Mouse (Mus musculus) 416B (cell line): Measurements from ENCODE around the gene Ublcp1.

Source experiments
- DNase-seq: peaks from one replicate; pipeline ENCODE4 v3.0.0; 2011; ENCODE audit warnings: low read depth

Ublcp1 gene

GRCm38 (mm10) chr11:44470432-44471336, at the start of gene Ublcp1:
TSS of gene Ublcp1 (minus strand) at chr11:44470498.
- DNase-seq = no peak

- no peak for DNase-seq
Measured at GRCm38 (mm10) chr11:44519096-44519949, 49.0 kb upstream of the Ublcp1 start.

GRCm38 (mm10) chr11:44518281-44519095, 48.2 kb upstream of the Ublcp1 start, which contains the start of gene Rnf145:
TSS of gene Rnf145 (plus strand) at chr11:44518964.
- DNase-seq = peak; percentile 28

DNA sequence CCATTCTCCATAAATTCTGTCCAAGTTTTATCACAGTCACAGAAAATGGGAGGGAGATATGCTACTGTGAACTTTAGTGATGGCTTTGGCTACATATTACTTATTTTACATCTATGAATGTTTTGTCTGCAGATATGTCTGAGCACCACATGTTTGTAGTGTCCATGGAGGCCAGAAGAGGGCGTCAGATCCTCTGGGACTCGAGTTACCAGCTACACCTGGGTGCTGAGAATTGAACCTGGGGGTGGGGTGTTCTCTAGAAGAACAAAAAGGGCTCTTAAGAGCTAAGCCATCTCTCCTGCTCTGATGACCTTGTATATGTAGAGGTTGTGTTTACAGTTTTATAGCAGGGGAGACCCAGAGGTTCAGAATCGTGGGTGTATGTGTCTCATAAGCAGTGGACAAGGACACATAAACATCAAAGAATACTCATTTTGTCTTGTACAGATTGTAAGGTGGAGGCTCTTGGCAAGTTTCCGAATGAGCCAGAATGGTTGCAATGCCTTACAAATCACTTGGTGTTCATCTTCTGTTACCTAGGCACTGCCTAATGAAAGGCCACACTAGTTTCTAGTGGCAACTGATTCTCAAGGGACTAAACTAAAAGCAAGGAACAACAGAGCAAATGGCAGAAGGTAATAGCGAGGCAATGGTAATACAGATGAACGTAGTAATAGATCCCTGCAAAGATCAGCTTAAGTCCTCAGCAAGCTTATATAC, 47.4 kb upstream of the Ublcp1 start:
- DNase-seq = peak; percentile 13

DNA sequence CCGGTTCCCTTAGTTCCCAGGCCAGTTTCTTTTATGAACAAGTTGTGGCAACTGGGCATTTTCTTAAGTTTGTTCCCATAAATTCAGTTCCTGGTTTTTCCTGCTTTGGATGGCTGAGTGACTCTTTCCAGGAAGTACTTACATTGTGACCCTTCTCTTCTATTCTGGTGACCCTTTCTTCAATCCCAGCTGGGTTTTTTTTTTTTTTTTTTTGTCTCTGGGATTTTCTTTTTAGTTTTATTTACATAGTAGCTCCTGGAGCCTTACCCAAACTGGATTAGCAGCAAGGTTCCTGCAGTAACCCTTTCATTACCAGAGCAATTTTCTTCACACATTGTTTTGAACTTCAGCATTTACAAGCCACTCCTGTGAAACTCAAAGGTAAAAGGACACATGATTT, 46.1 kb upstream of the Ublcp1 start:
- no peak for DNase-seq

DNA sequence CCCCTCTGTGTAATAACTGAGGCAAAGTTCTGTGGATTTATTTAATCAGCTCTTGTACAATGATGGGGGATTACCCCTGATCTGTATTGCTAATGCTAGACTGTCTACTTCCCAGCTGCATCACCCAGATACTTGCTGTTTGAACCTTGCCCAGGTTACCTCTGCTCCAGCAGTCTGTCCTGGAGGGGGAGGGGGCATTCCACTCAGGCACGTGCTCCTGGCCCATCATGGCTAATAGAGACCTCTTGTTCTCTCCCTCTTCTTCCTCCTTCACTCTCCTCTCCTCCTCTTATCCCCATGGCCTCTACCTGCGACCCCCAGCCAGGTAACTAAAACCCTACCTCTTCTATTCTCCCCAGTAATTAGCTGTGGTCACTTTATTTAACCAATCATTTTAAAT, 44.4 kb upstream of the Ublcp1 start:
- no peak for DNase-seq

GRCm38 (mm10) chr11:44513026-44513422, 42.7 kb upstream of the Ublcp1 start:
- DNase-seq = no peak

GRCm38 (mm10) chr11:44512044-44513025, 42.0 kb upstream of the Ublcp1 start:
- DNase-seq = no peak

GRCm38 (mm10) chr11:44510371-44510770, 40.1 kb upstream of the Ublcp1 start:
- DNase-seq = no peak

DNA sequence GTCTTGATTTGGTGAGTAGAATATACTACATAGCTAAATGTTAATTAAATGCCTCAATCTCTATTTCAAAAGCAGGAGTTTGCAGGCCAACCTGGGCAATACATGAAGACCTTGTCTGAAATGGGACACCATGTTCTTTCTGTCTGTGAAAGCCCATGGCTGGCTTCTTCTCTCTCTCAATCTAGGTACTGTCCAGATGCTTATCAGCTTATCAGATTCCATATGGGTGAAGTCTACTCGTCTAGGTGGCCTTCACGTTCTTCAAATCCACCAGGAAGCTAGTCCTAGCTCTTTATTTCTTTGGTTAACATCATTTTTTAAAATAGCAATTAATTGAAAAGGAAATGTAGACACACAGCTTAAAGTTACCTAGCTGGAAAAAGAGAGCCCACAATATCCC, 39.6 kb upstream of the Ublcp1 start:
- DNase-seq = no peak

GRCm38 (mm10) chr11:44508876-44509275, 38.6 kb upstream of the Ublcp1 start:
- no peak for DNase-seq

GRCm38 (mm10) chr11:44504761-44505160, 34.5 kb upstream of the Ublcp1 start:
- DNase-seq = no peak

DNA sequence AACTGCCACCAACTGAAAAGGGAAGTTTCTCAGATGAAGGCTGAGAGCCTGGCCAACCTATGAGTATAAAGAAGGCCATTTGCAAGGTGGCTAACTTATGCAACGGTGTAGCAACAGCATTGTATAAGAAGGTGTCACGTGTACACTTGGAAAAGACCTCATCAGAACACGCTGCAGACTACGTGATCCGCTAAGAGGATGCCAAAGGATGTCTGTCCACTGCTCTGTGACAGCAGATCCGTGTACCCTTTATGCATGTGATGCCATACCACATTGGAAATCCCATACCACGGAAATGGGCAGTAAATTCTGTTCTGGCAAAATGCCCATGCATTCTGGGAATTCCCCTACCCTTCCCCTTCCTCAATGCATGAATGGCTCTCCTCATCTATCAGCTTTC, 33.8 kb upstream of the Ublcp1 start:
- DNase-seq = no peak

DNA sequence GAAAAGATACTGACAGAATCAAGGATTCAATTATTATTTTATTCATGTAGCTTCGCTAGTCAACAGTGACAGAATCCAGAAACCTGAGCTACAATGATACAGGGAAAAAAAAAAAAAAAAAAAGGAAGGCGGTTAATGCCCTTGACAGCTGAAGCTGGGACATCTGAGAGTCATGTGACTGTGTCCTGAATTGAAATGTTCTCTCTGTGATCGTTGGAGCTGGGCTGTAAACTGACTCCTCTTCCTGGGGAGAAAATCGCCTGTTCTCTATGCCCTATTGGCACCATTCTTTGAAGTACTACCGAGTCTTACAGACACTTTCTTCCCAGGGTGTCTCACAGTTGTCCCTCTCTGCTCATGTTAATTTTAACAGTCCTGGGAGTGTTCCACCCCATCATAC, 32.6 kb upstream of the Ublcp1 start:
- no peak for DNase-seq

DNA sequence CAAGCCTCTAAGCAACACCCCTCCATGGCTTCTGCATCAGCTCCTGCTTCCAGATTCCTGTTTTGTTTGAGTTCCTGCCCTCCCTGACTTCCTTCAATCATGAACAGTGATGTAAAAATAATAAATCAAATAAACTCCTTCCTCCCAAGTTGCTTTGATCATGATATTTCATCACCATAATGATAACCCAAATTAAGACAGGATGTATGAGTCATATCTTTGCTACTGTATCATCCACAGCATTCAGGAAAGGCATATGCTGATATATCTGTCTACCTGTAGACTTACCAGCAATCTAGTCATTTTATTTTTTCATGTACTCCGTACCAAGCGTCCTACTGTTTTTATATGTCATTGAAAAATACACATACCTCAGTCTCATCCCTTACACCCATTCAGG, 31.2 kb upstream of the Ublcp1 start:
- no peak for DNase-seq

DNA sequence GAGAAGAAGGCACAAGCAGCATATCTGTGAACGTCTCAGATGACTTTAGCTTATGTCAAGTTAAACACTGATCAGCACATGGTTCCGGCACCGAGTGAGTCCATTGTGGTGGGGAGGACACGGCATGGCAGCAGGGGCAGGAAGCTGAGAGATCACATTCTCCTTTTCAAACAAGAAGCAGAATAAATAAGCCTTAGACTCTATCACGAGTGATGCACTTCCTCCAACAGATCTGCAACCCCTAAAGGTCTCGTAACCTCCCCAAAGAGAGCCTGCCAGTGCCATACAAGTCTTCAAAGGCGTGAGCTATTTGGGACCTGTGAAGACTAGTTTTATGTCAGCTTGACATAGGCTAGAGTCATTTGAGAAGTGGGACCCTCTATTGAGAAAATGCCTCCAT, 30.7 kb upstream of the Ublcp1 start:
- DNase-seq = no peak

GRCm38 (mm10) chr11:44498412-44499272, 28.3 kb upstream of the Ublcp1 start:
- no peak for DNase-seq

GRCm38 (mm10) chr11:44496217-44496616, 25.9 kb upstream of the Ublcp1 start:
- DNase-seq = no peak

GRCm38 (mm10) chr11:44494643-44495323, 24.5 kb upstream of the Ublcp1 start:
- no peak for DNase-seq
